Mouse (Mus musculus): ENCODE results near the gene E2f6. TPM values are rescaled to one million over a fixed set of nuclear protein-coding genes. Genes with fewer than 3 reads are reported as not detected.

The E2f6 gene
- polyA plus RNA-seq, 1 experiment from 2014 or later, result 15.8 TPM

DNA sequence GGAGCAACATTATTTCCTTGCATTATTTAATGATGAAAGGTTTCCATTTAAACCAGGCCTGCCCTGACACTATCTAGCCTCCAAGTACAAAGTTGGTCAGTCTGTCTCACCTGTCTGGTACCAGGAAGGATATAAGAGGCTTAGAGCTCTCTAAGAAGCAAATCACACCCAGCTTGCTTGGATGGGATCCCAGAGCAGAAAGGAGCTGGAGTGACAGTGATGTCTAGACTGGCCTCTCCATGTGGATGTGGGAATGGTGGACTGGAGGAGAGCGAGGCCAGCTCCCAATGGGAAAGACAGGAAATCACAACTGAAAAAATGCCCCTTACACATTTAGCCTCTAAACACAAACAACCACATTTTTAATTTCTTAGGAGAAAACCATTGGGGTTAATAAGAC lies 12.9 kb downstream of the E2f6 start:
- no peak overlapping the region for H3K9ac ChIP-seq
- no peaks in the 10 kb centered on the region for H3K9me3 ChIP-seq (replicated peaks)
- H3K36me3 ChIP-seq (replicated peaks), result peaks cover 68% of the 10 kb centered on the region
- H3K4me2 ChIP-seq, result no peak overlapping the region
- H3K27ac ChIP-seq (replicated peaks), result no peak overlapping the region
- ATAC-seq (ENCODE audit: insufficient read depth), result no peak
- H3K4me3 ChIP-seq (replicated peaks), result no peak overlapping the region
- H3K4me1 ChIP-seq (replicated peaks), result no peaks in the 10 kb centered on the region
- no peaks in the 10 kb centered on the region for H3K27me3 ChIP-seq
- 92% methylated on average over 1 of the region's 1 CpGs for WGBS (ENCODE audit: insufficient replicate concordance)

GRCm38 (mm10) chr12:16828505-16828904 lies 17.7 kb downstream of the E2f6 start:
- Histone ChIP-seq H3K9me3 (replicated peaks) (no peaks in the 10 kb centered on the region), H3K4me1 (replicated peaks) (0 out of 2 replicates have a peak, but pooled peaks cover 2% of the 10 kb centered on the region), H3K4me3 (replicated peaks) (no peak overlapping the region), H3K27me3 (no peaks in the 10 kb centered on the region), H3K36me3 (replicated peaks) (peaks cover 24% of the 10 kb centered on the region), H3K27ac (replicated peaks) (no peak overlapping the region), H3K4me2 (no peak overlapping the region), H3K9ac (no peak overlapping the region)
- no peak for ATAC-seq (ENCODE audit: insufficient read depth)
- 23% methylated on average over 6 of the region's 6 CpGs for WGBS (ENCODE audit: insufficient replicate concordance)

DNA sequence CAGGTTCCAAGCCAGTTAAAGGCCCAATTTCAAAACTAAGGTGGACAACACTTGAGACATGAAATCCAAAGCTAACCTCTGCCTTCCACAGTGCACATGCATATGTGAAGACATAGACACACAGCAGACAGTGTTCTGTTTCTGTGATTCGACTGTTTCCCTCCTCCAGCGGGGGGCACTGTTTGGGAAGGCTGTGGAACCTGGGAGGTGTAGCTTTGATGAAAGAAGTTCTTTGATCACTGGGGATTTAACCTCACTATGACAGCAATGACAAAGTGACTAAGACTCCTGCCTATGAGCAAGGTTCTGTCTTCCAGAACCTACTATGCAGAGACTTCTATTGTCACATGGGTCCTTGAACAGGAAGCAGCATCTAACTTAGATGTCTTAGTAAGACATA lies 19.0 kb downstream of the E2f6 start:
- no peak overlapping the region for H3K4me2 ChIP-seq
- no peak overlapping the region for H3K9ac ChIP-seq
- no peaks in the 10 kb centered on the region for H3K9me3 ChIP-seq (replicated peaks)
- H3K27ac ChIP-seq (replicated peaks), result no peak overlapping the region
- H3K4me1 ChIP-seq (replicated peaks), result 0 out of 2 replicates have a peak, but pooled peaks cover 2% of the 10 kb centered on the region
- no peak overlapping the region for H3K4me3 ChIP-seq (replicated peaks)
- 68% methylated on average over 2 of the region's 2 CpGs for WGBS (ENCODE audit: insufficient replicate concordance)
- H3K27me3 ChIP-seq, result no peaks in the 10 kb centered on the region
- H3K36me3 ChIP-seq (replicated peaks), result peaks cover 12% of the 10 kb centered on the region
- no peak for ATAC-seq (ENCODE audit: insufficient read depth)

DNA sequence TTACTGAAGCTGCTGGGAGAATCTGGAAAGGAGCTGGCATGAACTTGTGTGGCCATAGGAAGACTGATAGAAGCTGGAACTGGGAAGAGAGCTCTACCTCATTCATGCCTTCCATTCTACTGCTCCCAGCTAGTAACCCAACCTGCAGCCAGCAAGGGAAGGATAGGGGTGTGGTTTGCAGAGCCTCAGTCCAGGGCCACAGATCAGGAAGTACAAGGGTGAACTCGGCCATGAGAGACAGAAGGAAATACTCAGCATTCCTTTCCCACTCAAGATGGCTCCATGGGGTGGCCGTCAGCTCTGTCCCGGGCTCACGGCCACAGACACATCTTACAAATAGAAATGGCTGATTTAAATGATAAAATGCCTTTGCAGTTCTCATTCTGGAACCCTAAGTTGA lies 20.3 kb downstream of the E2f6 start:
- Histone ChIP-seq H3K4me1 (replicated peaks) (0 out of 2 replicates have a peak, but pooled peaks cover 2% of the 10 kb centered on the region), H3K9me3 (replicated peaks) (no peaks in the 10 kb centered on the region), H3K9ac (no peak overlapping the region), H3K27ac (replicated peaks) (no peak overlapping the region), H3K4me2 (no peak overlapping the region), H3K27me3 (no peaks in the 10 kb centered on the region), H3K4me3 (replicated peaks) (no peak overlapping the region), H3K36me3 (replicated peaks) (0 out of 2 replicates have a peak, but pooled peaks cover 2% of the 10 kb centered on the region)
- 45% methylated on average over 4 of the region's 4 CpGs for WGBS (ENCODE audit: insufficient replicate concordance)
- ATAC-seq (ENCODE audit: insufficient read depth), result no peak

DNA sequence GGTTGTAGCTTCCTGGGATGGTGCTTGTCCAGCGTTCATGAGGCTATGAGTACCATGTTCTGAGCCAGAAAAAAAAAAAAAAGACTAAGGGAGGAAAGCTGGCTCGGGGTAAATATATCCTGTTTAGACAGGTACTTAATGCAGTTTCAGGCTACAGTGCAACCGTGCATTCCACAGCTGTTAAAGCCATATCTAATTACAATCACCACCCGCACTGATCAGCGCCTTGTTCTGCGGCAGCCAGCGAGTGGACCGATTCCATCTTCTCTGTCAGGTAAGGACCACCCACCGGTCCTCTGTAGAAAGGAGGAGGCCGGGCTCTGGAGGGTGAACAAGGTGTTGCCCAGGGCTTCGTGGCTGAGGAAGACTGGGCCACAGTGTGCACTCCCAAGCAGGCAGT lies 23.9 kb downstream of the E2f6 start:
- no peaks in the 10 kb centered on the region for H3K9me3 ChIP-seq (replicated peaks)
- H3K9ac ChIP-seq, result no peak overlapping the region
- H3K4me2 ChIP-seq, result no peak overlapping the region
- H3K27ac ChIP-seq (replicated peaks), result no peak overlapping the region
- H3K27me3 ChIP-seq, result no peaks in the 10 kb centered on the region
- H3K4me1 ChIP-seq (replicated peaks), result 0 out of 2 replicates have a peak, but pooled peaks cover 2% of the 10 kb centered on the region
- H3K4me3 ChIP-seq (replicated peaks), result no peak overlapping the region
- 69% methylated on average over 11 of the region's 11 CpGs for WGBS (ENCODE audit: insufficient replicate concordance)
- H3K36me3 ChIP-seq (replicated peaks), result no peaks in the 10 kb centered on the region
- ATAC-seq (ENCODE audit: insufficient read depth), result no peak

DNA sequence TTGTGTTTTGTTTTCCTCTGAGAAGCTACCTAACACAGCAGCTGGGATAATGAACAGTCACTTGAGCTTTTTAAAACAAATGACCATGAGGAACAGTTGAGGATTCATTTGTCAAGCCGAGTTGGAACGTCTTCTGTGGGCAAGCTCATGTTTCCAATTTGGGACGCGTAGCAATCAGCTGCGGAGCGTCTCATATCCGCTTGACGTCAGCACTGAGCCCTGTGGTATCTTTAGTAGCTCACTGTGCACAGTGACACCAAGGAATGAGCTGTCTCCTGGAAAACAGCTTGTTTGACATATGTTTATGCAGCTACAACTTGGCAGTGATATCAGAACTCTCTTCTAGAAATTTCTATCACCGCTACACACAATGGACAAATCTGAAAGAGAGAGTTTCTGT lies 25.4 kb downstream of the E2f6 start:
- 58% methylated on average over 9 of the region's 9 CpGs for WGBS (ENCODE audit: insufficient replicate concordance)
- H3K4me3 ChIP-seq (replicated peaks), result no peak overlapping the region
- no peaks in the 10 kb centered on the region for H3K4me1 ChIP-seq (replicated peaks)
- H3K9me3 ChIP-seq (replicated peaks), result no peaks in the 10 kb centered on the region
- no peak for ATAC-seq (ENCODE audit: insufficient read depth)
- no peak overlapping the region for H3K9ac ChIP-seq
- H3K4me2 ChIP-seq, result no peak overlapping the region
- no peaks in the 10 kb centered on the region for H3K27me3 ChIP-seq
- H3K27ac ChIP-seq (replicated peaks), result no peak overlapping the region
- H3K36me3 ChIP-seq (replicated peaks), result no peaks in the 10 kb centered on the region

DNA sequence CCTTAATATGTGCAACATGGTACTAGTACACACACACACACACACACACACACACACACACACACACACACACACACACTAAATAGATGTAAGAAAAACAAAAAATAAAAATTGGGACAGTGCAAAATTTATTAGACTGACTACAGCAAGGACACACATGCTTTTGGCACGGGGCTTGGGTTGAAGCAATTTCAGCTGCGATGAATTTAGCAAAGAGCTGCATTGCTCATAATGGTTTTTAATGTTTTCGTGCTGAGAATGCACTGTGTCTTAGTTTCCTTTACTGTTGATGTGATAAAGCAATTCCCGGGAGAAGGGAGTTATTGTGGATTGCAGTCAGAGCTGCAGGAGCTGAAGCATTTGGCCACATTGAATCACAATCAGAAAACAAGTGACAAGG lies 27.0 kb downstream of the E2f6 start:
- ATAC-seq (ENCODE audit: insufficient read depth), result no peak
- H3K27me3 ChIP-seq, result no peaks in the 10 kb centered on the region
- H3K4me3 ChIP-seq (replicated peaks), result no peak overlapping the region
- no peak overlapping the region for H3K27ac ChIP-seq (replicated peaks)
- WGBS (ENCODE audit: insufficient replicate concordance), result 70% methylated on average over 4 of the region's 4 CpGs
- no peak overlapping the region for H3K4me2 ChIP-seq
- no peaks in the 10 kb centered on the region for H3K9me3 ChIP-seq (replicated peaks)
- no peaks in the 10 kb centered on the region for H3K4me1 ChIP-seq (replicated peaks)
- H3K9ac ChIP-seq, result no peak overlapping the region
- H3K36me3 ChIP-seq (replicated peaks), result no peaks in the 10 kb centered on the region

GRCm38 (mm10) chr12:16840842-16841782 lies 30.3 kb downstream of the E2f6 start:
- Histone ChIP-seq H3K27me3 (no peaks in the 10 kb centered on the region), H3K9me3 (replicated peaks) (no peaks in the 10 kb centered on the region), H3K4me3 (replicated peaks) (no peak overlapping the region), H3K4me2 (no peak overlapping the region), H3K4me1 (replicated peaks) (no peaks in the 10 kb centered on the region), H3K9ac (no peak overlapping the region), H3K36me3 (replicated peaks) (no peaks in the 10 kb centered on the region), H3K27ac (replicated peaks) (no peak overlapping the region)
- ATAC-seq (ENCODE audit: insufficient read depth), result no peak; the same call in 1 of the 2 replicates
- 32% methylated on average over 8 of the region's 8 CpGs for WGBS (ENCODE audit: insufficient replicate concordance)

DNA sequence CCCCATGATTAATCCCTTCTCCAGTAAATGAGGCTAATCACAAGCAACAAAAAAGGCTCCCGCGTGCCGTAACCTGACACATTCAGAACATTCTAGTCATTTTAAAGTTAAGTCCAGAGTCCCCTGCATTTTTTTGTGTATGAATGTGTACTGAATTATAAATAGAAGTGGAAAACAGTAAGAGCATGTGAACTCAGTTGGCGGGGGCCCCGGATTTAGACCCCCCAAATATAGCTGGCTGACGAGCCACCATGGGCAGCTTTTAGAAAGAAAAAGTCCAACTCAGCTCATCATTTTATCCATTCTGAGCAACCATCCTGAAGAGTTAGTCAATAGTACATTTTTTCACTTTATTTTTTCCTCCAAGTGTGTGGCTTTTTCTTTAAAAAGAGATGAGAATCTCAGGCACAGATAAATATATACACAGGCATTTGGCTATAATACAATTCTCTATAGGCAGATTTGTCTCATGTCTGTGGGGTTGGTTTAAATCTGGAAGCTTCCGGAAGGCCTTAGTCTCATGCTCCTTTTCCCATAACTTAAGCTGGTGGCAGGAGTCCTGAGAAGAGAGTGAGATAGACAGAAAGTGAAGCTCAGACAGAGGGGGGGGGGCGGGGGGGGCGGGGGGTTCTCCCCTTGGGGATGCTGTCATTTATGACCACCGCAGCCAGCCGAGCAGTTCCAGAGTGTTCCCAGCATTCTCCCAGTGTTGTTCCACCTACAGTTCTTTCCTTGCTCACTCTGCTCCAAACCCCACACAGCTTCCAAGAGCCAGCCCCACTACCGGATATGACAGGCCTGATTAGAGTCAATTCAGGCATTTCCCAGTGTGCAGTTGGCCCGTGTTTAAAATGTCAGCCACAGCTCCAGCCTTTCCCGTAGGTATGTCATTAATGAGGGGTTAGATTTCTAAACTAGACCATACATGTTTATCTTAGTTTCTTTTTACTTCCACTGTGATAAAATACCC lies 34.1 kb downstream of the E2f6 start:
- Histone ChIP-seq H3K4me3 (replicated peaks) (no peak overlapping the region), H3K27me3 (no peaks in the 10 kb centered on the region), H3K4me2 (no peak overlapping the region), H3K9ac (no peak overlapping the region), H3K4me1 (replicated peaks) (no peaks in the 10 kb centered on the region), H3K36me3 (replicated peaks) (no peaks in the 10 kb centered on the region), H3K27ac (replicated peaks) (no peak overlapping the region), H3K9me3 (replicated peaks) (no peaks in the 10 kb centered on the region)
- no peak for ATAC-seq (ENCODE audit: insufficient read depth)
- WGBS (ENCODE audit: insufficient replicate concordance), result 55% methylated on average over 14 of the region's 14 CpGs

- Histone ChIP-seq H3K36me3 (replicated peaks) (no peaks in the 10 kb centered on the region), H3K4me1 (replicated peaks) (peaks cover 4% of the 10 kb centered on the region; the same call in 1 of the 2 replicates), H3K27ac (replicated peaks) (no peak overlapping the region), H3K27me3 (no peaks in the 10 kb centered on the region), H3K4me2 (no peak overlapping the region), H3K9ac (no peak overlapping the region), H3K9me3 (replicated peaks) (no peaks in the 10 kb centered on the region), H3K4me3 (replicated peaks) (no peak overlapping the region)
- 36% methylated on average over 4 of the region's 4 CpGs for WGBS (ENCODE audit: insufficient replicate concordance)
- ATAC-seq (ENCODE audit: insufficient read depth), result no peak
Measured at GRCm38 (mm10) chr12:16847204-16847792, 36.5 kb downstream of the E2f6 start.
